Mouse (Mus musculus): ENCODE measurements at regions not wholly inside any gene's neighbourhood (a gene's known extent, or its start where the extent isn't known, plus 50 kb on each side); places are given as distances from the start of the nearest gene placed in this dataset.

DNA sequence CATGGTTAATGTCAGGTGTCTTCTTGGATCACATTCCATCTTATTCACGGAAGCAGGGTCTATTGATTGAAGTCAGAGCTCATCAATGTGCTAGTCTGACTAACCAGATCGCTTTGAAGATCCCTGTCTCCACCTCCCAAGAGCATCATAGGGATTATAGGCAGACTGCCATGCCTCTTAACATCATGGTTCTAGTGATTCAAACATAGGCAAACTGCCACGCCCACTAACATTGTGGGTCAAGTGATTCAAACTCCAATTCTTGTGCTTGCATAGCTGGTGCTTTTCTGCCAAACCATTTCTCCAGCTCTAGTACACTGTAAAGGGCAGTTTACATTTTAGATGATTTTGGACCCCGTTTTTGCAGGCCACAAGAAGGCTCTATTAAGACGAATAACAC, 77.1 kb upstream of the Sash1 start:
- TF ChIP-seq POLR2A (IDR thresholded peaks at IDR 0.05; ENCODE audit: insufficient read depth, low read depth, low read length) (no peak), CTCF (IDR thresholded peaks at IDR 0.05; ENCODE audit: insufficient read depth, low read depth, low read length) (no peak)

All from olfactory bulb, adult 2 months (tissue).